Mouse (Mus musculus) c-Kit-negative CD71-positive TER-119-positive erythroid progenitor cells, embryonic 14.5 days (primary cell): ENCODE data around the gene Smim27.
A peak's percentile ranks its signal among the peaks of the same experiment; 100 is the strongest.

ENCODE experiments used
- DNase-seq: peaks from one replicate; pipeline ENCODE4 v3.0.0-alpha.2; 2013; ENCODE audit warnings: low read depth, low spot score

Smim27 gene

GRCm38 (mm10) chr4:40269430-40270032 lies at the start of gene Smim27, which contains the start of gene Topors:
Gene Smim27, plus strand, starts transcription at chr4:40269579.
Gene Topors, minus strand, starts transcription at chr4:40269850.
- DNase-seq: peak; percentile 78

GRCm38 (mm10) chr4:40220437-40220836 lies 48.9 kb upstream of the Smim27 start:
- no peak for DNase-seq

- no peak for DNase-seq
Measured at GRCm38 (mm10) chr4:40221004-40221760, 48.2 kb upstream of the Smim27 start.

GRCm38 (mm10) chr4:40221876-40222585 lies 47.3 kb upstream of the Smim27 start:
- DNase-seq: no peak

GRCm38 (mm10) chr4:40226095-40226494 lies 43.3 kb upstream of the Smim27 start:
- DNase-seq: no peak

GRCm38 (mm10) chr4:40227131-40227530 lies 42.2 kb upstream of the Smim27 start:
- no peak for DNase-seq

- no peak for DNase-seq
Measured at GRCm38 (mm10) chr4:40227886-40228285, 41.5 kb upstream of the Smim27 start.

GRCm38 (mm10) chr4:40229723-40230122 lies 39.7 kb upstream of the Smim27 start:
- no peak for DNase-seq

GRCm38 (mm10) chr4:40233062-40233664 lies 36.2 kb upstream of the Smim27 start:
- DNase-seq: no peak

GRCm38 (mm10) chr4:40234256-40234655 lies 35.1 kb upstream of the Smim27 start:
- DNase-seq: no peak

GRCm38 (mm10) chr4:40236829-40237228 lies 32.5 kb upstream of the Smim27 start:
- DNase-seq: no peak

- DNase-seq: no peak
Measured at GRCm38 (mm10) chr4:40238483-40239408, 30.6 kb upstream of the Smim27 start.

GRCm38 (mm10) chr4:40239409-40240271 lies 29.7 kb upstream of the Smim27 start, which contains the start of gene Ddx58:
Gene Ddx58, minus strand, starts transcription at chr4:40239828.
- no peak for DNase-seq

- no peak for DNase-seq
Measured at GRCm38 (mm10) chr4:40240272-40240744, 29.1 kb upstream of the Smim27 start.

GRCm38 (mm10) chr4:40241928-40242327 lies 27.5 kb upstream of the Smim27 start:
- no peak for DNase-seq

- DNase-seq: no peak
Measured at GRCm38 (mm10) chr4:40243006-40243405, 26.4 kb upstream of the Smim27 start.

GRCm38 (mm10) chr4:40244035-40244434 lies 25.3 kb upstream of the Smim27 start:
- DNase-seq: no peak

- DNase-seq: no peak
Measured at GRCm38 (mm10) chr4:40250984-40251383, 18.4 kb upstream of the Smim27 start.

- no peak for DNase-seq
Measured at GRCm38 (mm10) chr4:40253766-40254165, 15.6 kb upstream of the Smim27 start.
